Mouse (Mus musculus): ENCODE data around the gene Galk1. TPM values are rescaled to one million over a fixed set of nuclear protein-coding genes. Genes with fewer than 3 reads are reported as not detected.
"Not testable (repeated sequence)": the region's sequence is repeated elsewhere in the genome, so short reads cannot be mapped to it uniquely, and the experiment has no call there.

Gene Galk1
- polyA plus RNA-seq, 1 experiment from 2014 or later = 190 TPM

- H3K4me2 ChIP-seq (ENCODE audit: low read depth, low read length) = no peak overlapping the region
- H3K4me3 ChIP-seq (ENCODE audit: low read length) = no peak overlapping the region
- no peaks in the 10 kb centered on the region for H3K9me3 ChIP-seq (ENCODE audit: control insufficient read depth, low read length)
- ATAC-seq (ENCODE audit: low read depth) = no peak
- no peak overlapping the region for H3K27ac ChIP-seq (ENCODE audit: low read length)
- no peak overlapping the region for H3K9ac ChIP-seq (ENCODE audit: low read length)
- 54% methylated on average over 1 of the region's 1 CpGs for WGBS
- H3K27me3 ChIP-seq (ENCODE audit: control insufficient read depth, insufficient read depth, low read depth, low read length) = no peaks in the 10 kb centered on the region
- peaks cover 11% of the 10 kb centered on the region for H3K4me1 ChIP-seq (replicated peaks; ENCODE audit: control insufficient read depth, insufficient read depth, low read length)
- H3K36me3 ChIP-seq (ENCODE audit: control insufficient read depth, insufficient read depth, low read length) = peaks cover 14% of the 10 kb centered on the region
These were observed 6.9 kb upstream of the Galk1 start for GRCm38 (mm10) chr11:116019360-116019791.

DNA sequence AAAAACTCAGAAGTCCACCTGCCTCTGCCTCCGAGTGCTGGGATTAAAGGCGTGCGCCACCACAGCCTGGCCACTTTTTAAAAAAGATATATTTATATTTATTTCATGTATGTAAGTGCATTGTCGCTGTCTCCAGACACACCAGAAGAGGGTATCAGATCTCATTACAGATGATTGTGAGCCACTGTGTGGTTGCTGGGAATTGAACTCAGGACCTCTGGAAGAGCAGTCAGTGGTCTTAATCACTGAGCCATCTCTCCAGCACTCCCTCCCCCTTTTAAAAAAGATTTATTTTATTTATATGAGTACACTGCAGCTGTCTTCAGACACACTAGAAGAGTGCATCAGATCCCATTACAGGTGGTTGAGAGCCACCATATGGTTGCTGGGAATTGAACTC lies 6.3 kb upstream of the Galk1 start:
- H3K36me3 ChIP-seq (ENCODE audit: control insufficient read depth, insufficient read depth, low read length) = peaks cover 14% of the 10 kb centered on the region
- not testable (repeated sequence) for H3K27me3 ChIP-seq (ENCODE audit: control insufficient read depth, insufficient read depth, low read depth, low read length); H3K9me3 ChIP-seq (ENCODE audit: control insufficient read depth, low read length); H3K4me3 ChIP-seq (ENCODE audit: low read length); H3K27ac ChIP-seq (ENCODE audit: low read length); ATAC-seq (ENCODE audit: low read depth); H3K4me2 ChIP-seq (ENCODE audit: low read depth, low read length); H3K9ac ChIP-seq (ENCODE audit: low read length)
- H3K4me1 ChIP-seq (replicated peaks; ENCODE audit: control insufficient read depth, insufficient read depth, low read length) = peaks cover 11% of the 10 kb centered on the region
- 88% methylated on average over 4 of the region's 4 CpGs for WGBS

- Histone ChIP-seq H3K27me3 (ENCODE audit: control insufficient read depth, insufficient read depth, low read depth, low read length) (no peaks in the 10 kb centered on the region), H3K4me3 (ENCODE audit: low read length) (no peak overlapping the region), H3K9ac (ENCODE audit: low read length) (no peak overlapping the region), H3K4me2 (ENCODE audit: low read depth, low read length) (no peak overlapping the region), H3K4me1 (replicated peaks; ENCODE audit: control insufficient read depth, insufficient read depth, low read length) (peaks cover 12% of the 10 kb centered on the region), H3K36me3 (ENCODE audit: control insufficient read depth, insufficient read depth, low read length) (peaks cover 12% of the 10 kb centered on the region), H3K27ac (ENCODE audit: low read length) (no peak overlapping the region), H3K9me3 (ENCODE audit: control insufficient read depth, low read length) (no peaks in the 10 kb centered on the region)
- ATAC-seq (ENCODE audit: low read depth) = peak; percentile 31; the same call in 1 of the 2 replicates
- WGBS = 26% methylated on average over 6 of the region's 6 CpGs
These were observed 5.6 kb upstream of the Galk1 start for GRCm38 (mm10) chr11:116018106-116018505.

GRCm38 (mm10) chr11:116014821-116015220 lies 2.3 kb upstream of the Galk1 start:
- H3K4me1 ChIP-seq (replicated peaks; ENCODE audit: control insufficient read depth, insufficient read depth, low read length) = peaks cover 12% of the 10 kb centered on the region
- H3K27ac ChIP-seq (ENCODE audit: low read length) = peak overlapping the region; percentile 61
- no peaks in the 10 kb centered on the region for H3K27me3 ChIP-seq (ENCODE audit: control insufficient read depth, insufficient read depth, low read depth, low read length)
- no peak overlapping the region for H3K4me3 ChIP-seq (ENCODE audit: low read length)
- H3K4me2 ChIP-seq (ENCODE audit: low read depth, low read length) = peak overlapping the region; percentile 6; the same call in 1 of the 2 replicates
- no peak overlapping the region for H3K9ac ChIP-seq (ENCODE audit: low read length)
- H3K9me3 ChIP-seq (ENCODE audit: control insufficient read depth, low read length) = no peaks in the 10 kb centered on the region
- WGBS = 38% methylated on average over 8 of the region's 8 CpGs
- 0 out of 2 replicates have a peak, but pooled peaks cover 2% of the 10 kb centered on the region for H3K36me3 ChIP-seq (ENCODE audit: control insufficient read depth, insufficient read depth, low read length)
- peak; percentile 11; the same call in 1 of the 2 replicates for ATAC-seq (ENCODE audit: low read depth)

DNA sequence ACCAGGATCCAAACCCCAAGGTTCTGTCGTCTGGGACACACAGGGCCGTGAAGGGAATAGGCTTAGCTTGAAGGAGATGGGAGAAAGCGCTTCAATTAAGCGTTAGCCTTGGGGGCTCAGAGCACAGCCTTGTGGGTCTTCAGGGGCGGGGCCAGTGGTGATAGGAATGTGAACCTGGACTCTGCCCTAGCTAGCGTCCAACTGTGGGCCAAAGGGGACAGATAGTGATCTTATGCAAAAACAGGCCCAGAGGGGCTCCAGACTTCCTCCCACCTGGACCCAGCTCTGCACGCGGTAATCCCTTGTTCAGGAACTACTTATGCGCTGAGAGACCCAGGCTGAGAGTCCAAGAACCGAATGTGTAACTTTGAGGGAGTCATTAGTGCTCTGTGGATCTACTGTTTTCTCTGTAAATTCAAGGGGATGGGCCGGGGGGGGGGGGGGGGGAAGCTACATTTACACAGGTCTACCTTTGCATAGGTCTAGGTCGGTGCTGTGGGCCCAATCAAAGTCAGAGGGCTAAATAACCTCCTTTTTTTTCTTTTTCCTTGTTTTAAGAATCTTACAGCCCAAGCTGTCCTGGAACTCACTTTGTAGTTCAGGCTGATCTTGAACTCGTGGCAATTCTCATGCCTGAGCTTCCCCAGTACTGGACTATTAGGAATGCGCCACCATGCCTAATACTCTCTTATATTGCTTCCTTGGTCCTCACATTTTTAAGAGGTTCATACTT lies 824 bp downstream of the Galk1 start:
- peaks cover 12% of the 10 kb centered on the region for H3K4me1 ChIP-seq (replicated peaks; ENCODE audit: control insufficient read depth, insufficient read depth, low read length)
- H3K27ac ChIP-seq (ENCODE audit: low read length) = peak overlapping the region; percentile 96
- H3K27me3 ChIP-seq (ENCODE audit: control insufficient read depth, insufficient read depth, low read depth, low read length) = no peaks in the 10 kb centered on the region
- peaks cover 10% of the 10 kb centered on the region for H3K36me3 ChIP-seq (ENCODE audit: control insufficient read depth, insufficient read depth, low read length)
- 12% methylated on average over 14 of the region's 14 CpGs for WGBS
- peak overlapping the region; percentile 58 for H3K4me3 ChIP-seq (ENCODE audit: low read length)
- peak overlapping the region; percentile 80 for H3K9ac ChIP-seq (ENCODE audit: low read length)
- no peak for ATAC-seq (ENCODE audit: low read depth)
- peak overlapping the region; percentile 59 for H3K4me2 ChIP-seq (ENCODE audit: low read depth, low read length)
- no peaks in the 10 kb centered on the region for H3K9me3 ChIP-seq (ENCODE audit: control insufficient read depth, low read length)

DNA sequence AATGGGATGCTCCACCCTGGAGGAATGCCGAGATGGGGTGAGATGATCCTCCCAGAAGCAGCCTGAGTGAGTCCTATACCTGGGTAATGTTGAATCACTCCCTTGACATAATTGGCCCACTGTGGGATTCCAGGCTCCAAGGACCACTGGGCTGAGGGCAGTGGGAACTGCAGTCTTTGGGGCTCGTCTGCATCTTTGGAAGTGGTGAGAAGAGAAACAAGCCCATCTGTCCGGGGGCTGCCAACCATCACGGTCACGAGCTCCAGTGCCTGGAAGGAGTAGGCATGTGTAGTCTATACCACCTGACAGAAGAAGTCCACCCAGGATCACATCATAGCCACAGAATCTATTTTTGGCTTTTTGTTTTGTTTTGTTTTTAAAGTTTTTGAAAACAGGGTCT lies 1.6 kb downstream of the Galk1 start:
- ATAC-seq (ENCODE audit: low read depth) = no peak
- H3K27ac ChIP-seq (ENCODE audit: low read length) = no peak overlapping the region
- no peak overlapping the region for H3K9ac ChIP-seq (ENCODE audit: low read length)
- no peak overlapping the region for H3K4me2 ChIP-seq (ENCODE audit: low read depth, low read length)
- H3K4me3 ChIP-seq (ENCODE audit: low read length) = no peak overlapping the region
- peaks cover 13% of the 10 kb centered on the region for H3K4me1 ChIP-seq (replicated peaks; ENCODE audit: control insufficient read depth, insufficient read depth, low read length)
- 75% methylated on average over 5 of the region's 5 CpGs for WGBS
- no peaks in the 10 kb centered on the region for H3K27me3 ChIP-seq (ENCODE audit: control insufficient read depth, insufficient read depth, low read depth, low read length)
- H3K36me3 ChIP-seq (ENCODE audit: control insufficient read depth, insufficient read depth, low read length) = peaks cover 10% of the 10 kb centered on the region
- H3K9me3 ChIP-seq (ENCODE audit: control insufficient read depth, low read length) = no peaks in the 10 kb centered on the region

DNA sequence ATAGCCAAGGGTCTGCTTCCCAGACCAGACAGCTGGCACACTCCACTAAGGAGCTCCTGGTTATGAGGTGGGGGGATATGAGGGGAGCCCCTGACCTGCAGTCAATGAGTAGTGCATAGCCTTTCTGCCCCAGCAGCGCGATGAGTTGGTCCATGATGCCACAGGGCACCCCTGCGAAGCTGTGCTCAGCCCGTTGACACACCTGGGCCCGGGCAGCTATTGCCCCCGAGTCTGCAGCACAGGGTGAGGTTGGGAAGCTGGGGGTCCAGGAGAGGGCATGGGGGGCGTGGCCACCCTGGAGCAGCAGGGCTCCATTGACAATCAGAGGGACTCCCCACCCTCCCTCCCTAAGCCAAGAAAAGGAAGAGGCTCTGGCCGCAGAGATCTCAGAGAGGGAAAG lies 2.4 kb downstream of the Galk1 start:
- Histone ChIP-seq H3K27me3 (ENCODE audit: control insufficient read depth, insufficient read depth, low read depth, low read length) (no peaks in the 10 kb centered on the region), H3K4me1 (replicated peaks; ENCODE audit: control insufficient read depth, insufficient read depth, low read length) (peaks cover 19% of the 10 kb centered on the region), H3K9ac (ENCODE audit: low read length) (no peak overlapping the region), H3K4me3 (ENCODE audit: low read length) (no peak overlapping the region), H3K9me3 (ENCODE audit: control insufficient read depth, low read length) (no peaks in the 10 kb centered on the region), H3K27ac (ENCODE audit: low read length) (no peak overlapping the region), H3K36me3 (ENCODE audit: control insufficient read depth, insufficient read depth, low read length) (peaks cover 10% of the 10 kb centered on the region), H3K4me2 (ENCODE audit: low read depth, low read length) (no peak overlapping the region)
- no peak for ATAC-seq (ENCODE audit: low read depth)
- 85% methylated on average over 8 of the region's 8 CpGs for WGBS

- 90% methylated on average over 11 of the region's 11 CpGs for WGBS
- no peak for ATAC-seq (ENCODE audit: low read depth)
- H3K4me2 ChIP-seq (ENCODE audit: low read depth, low read length) = no peak overlapping the region
- no peak overlapping the region for H3K27ac ChIP-seq (ENCODE audit: low read length)
- no peaks in the 10 kb centered on the region for H3K9me3 ChIP-seq (ENCODE audit: control insufficient read depth, low read length)
- H3K9ac ChIP-seq (ENCODE audit: low read length) = no peak overlapping the region
- peaks cover 10% of the 10 kb centered on the region for H3K36me3 ChIP-seq (ENCODE audit: control insufficient read depth, insufficient read depth, low read length)
- no peak overlapping the region for H3K4me3 ChIP-seq (ENCODE audit: low read length)
- H3K4me1 ChIP-seq (replicated peaks; ENCODE audit: control insufficient read depth, insufficient read depth, low read length) = peaks cover 20% of the 10 kb centered on the region
- no peaks in the 10 kb centered on the region for H3K27me3 ChIP-seq (ENCODE audit: control insufficient read depth, insufficient read depth, low read depth, low read length)
These were observed 2.9 kb downstream of the Galk1 start for GRCm38 (mm10) chr11:116009661-116010060.

- H3K4me2 ChIP-seq (ENCODE audit: low read depth, low read length) = no peak overlapping the region
- H3K4me1 ChIP-seq (replicated peaks; ENCODE audit: control insufficient read depth, insufficient read depth, low read length) = peaks cover 22% of the 10 kb centered on the region
- no peak overlapping the region for H3K9ac ChIP-seq (ENCODE audit: low read length)
- ATAC-seq (ENCODE audit: low read depth) = no peak
- no peaks in the 10 kb centered on the region for H3K9me3 ChIP-seq (ENCODE audit: control insufficient read depth, low read length)
- WGBS = 91% methylated on average over 12 of the region's 13 CpGs
- H3K4me3 ChIP-seq (ENCODE audit: low read length) = no peak overlapping the region
- H3K27me3 ChIP-seq (ENCODE audit: control insufficient read depth, insufficient read depth, low read depth, low read length) = no peaks in the 10 kb centered on the region
- peaks cover 10% of the 10 kb centered on the region for H3K36me3 ChIP-seq (ENCODE audit: control insufficient read depth, insufficient read depth, low read length)
- no peak overlapping the region for H3K27ac ChIP-seq (ENCODE audit: low read length)
These were observed 3.6 kb downstream of the Galk1 start for GRCm38 (mm10) chr11:116008832-116009375.
